In genomic region chr4:105843656-105844055, GRCm38 (mm10) we compare ENCODE assay signal across 25 mouse cellular contexts. TPM values are rescaled to one million over a fixed set of nuclear protein-coding genes. Genes with fewer than 3 reads are reported as not detected.
"Had no signal": no experiment of that assay in that cellular context is flagged by ENCODE, and none has a peak within 500 bp of the region (broad histone marks: within the 10 kb centered on the region; RNA-seq: fewer than 3 reads in every experiment).

No protein-coding gene starts in this region.

- ATAC-seq: hindbrain, embryonic 16.5 days; inflammation-experienced regulatory T-cells, adult 6 months; intestine, postnatal 0 days; midbrain, embryonic 15.5 days had no signal

- DNase-seq: layer of hippocampus, adult 9-11 months; left cerebral cortex, postnatal 4 days; lung, adult 18-20 months; lung, postnatal 36 days; retina, postnatal 1 day; right cerebral cortex, postnatal 4 days; spleen, adult 18-20 months; thymus, postnatal 36 days had no signal

- H3K4me3 ChIP-seq: limb, embryonic 13.5 days; midbrain, embryonic 15.5 days; neural tube, embryonic 12.5 days had no signal

- H3K9ac ChIP-seq: limb, embryonic 13.5 days; liver, embryonic 14.5 days; midbrain, embryonic 15.5 days; neural tube, embryonic 12.5 days had no signal

- H3K27ac ChIP-seq: limb, embryonic 13.5 days; liver, embryonic 14.5 days; midbrain, embryonic 15.5 days; neural tube, embryonic 12.5 days had no signal

- H3K36me3 ChIP-seq: limb, embryonic 13.5 days; midbrain, embryonic 15.5 days; neural tube, embryonic 12.5 days had no signal

- H3K4me1 ChIP-seq: midbrain, embryonic 15.5 days; neural tube, embryonic 12.5 days had no signal

- H3K27me3 ChIP-seq: limb, embryonic 13.5 days; midbrain, embryonic 15.5 days; neural tube, embryonic 12.5 days had no signal

- H3K4me2 ChIP-seq: limb, embryonic 13.5 days; midbrain, embryonic 11.5 days; midbrain, embryonic 15.5 days; neural tube, embryonic 12.5 days had no signal

- H3K9me3 ChIP-seq: limb, embryonic 13.5 days; midbrain, embryonic 15.5 days; neural tube, embryonic 12.5 days had no signal

RNA-seq across cellular contexts. Expression of gene Gm12728, which starts 54.0 kb away (rescaled TPM):
- total RNA-seq: layer of hippocampus, adult 18-20 months; left cerebral cortex, postnatal 10 days; left cerebral cortex, postnatal 4 days; liver, adult 2 months; megakaryocyte progenitor cell, adult 5-6 weeks; monocyte, adult 5-6 weeks; neutrophil, adult 5-6 weeks had no signal
- polyA plus RNA-seq: hindbrain, embryonic 16.5 days; intestine, postnatal 0 days; liver, adult 2 months; liver, embryonic 14.5 days; lung, embryonic 16.5 days; midbrain, embryonic 11.5 days; midbrain, embryonic 15.5 days; neural tube, embryonic 12.5 days; stomach, embryonic 14.5 days; thymus, postnatal 0 days had no signal
